Mouse (Mus musculus): ENCODE measurements around the gene Ccdc163.

The Ccdc163 gene

DNA sequence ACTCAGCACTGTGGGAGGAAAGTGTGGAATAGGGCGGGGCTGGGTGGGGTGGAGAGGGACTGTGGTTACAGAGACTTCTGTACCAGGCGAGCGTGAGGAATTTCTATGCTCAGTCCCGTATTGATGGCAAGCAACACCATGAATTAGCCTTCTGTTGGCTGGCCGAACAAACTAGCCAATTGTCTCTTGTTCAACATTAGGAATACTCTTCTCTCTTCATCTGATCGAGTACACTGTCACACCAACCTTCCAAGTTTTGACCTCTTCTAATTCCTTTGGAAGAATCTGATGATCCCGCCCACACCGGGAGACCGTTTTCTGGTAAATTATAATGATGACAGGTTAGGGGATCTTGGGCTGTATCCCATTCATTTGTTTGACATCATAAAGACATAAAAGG is 643 bp upstream of the Ccdc163 start:
- DNase-seq, result no peak

DNA sequence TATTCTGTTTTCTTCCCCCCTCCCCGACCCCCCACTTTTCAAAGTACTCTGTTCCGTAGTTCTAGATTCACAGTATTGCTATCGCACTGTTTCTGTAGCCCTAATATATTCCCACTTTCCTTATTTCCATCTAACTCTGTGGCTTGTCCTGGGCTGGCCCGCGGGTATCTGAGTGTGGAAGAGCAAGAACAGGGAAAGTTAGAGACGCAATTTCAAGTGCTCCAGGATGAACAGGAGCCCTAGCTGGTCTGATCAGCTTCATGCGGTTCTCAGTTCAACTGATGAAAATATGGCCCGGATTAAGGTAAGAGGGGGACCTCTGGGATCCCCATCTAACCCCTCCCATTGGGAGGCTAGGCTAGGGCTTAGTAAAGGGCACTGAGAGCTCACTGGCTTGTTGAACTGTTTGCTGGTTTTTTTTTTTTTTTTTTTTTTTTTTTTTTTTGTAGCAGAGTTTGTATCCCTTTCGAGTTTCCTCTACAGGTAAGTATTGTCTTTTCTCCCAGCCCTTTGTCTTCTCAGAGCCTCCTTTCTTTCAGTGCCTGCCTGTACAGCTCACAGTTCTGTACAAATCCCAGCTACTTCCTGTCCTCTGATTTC is 582 bp downstream of the Ccdc163 start:
- DNase-seq, result peak in 1 of 2 experiments; percentile 6

DNA sequence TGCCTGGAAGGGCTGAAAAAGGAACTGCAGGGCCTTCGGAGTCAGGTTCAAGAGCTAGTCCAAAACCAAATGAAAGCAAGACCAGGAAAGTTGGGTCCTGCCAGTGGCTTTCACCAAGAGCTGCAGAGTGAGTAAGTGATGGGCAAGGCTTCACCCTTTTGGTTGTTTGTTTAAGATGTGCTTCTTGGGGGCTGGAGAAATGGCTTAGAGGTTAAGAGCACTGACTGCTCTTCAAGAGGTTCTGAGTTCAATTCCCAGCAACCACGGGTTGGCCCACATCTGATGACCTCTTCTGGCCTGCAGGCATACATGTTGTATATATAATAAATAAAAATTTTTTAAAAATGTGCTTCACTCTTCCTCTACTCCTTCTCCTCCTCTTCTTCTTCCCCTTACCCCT is 1.8 kb downstream of the Ccdc163 start:
- DNase-seq, result no peak

DNA sequence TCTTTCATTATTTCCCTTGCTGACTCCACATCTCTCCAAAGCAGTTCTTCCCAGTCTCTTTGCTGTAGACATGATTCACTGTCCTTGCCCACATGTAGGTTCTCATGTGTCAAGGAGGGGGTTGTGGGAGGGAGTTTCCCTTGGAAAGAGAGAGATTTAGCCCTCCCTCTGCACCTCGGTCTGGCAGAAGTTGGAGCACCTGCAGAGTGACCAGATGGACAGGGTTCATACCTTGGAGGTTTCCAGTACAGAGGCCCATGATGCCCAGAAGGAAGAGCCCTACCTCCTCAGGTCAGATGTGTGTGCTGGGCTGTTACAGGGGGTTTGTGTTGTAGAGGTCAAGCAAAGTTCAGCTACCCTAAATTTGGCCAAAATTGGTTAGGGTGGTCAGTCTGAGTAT is 4.2 kb downstream of the Ccdc163 start:
- no peak for DNase-seq

DNA sequence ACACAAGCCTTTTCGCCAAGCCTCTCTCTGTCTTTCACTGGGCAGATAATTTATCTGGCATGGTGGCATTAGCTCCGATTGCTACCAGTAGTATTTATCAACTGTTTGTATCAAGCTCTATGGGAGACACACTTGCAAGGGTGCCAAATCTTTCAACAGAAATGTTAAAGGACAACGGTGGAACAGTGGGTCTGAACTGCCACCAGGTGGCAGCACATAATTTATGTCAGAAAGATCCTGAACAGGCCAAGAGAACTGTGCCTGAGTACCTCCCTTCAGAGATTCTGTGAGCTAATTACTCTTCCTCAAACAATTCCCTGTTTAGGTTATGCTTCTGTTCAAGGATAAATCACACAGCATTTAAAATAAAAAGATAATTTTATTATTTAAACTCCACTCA is 11.1 kb downstream of the Ccdc163 start:
- peak; percentile 73 to 76 for DNase-seq

DNA sequence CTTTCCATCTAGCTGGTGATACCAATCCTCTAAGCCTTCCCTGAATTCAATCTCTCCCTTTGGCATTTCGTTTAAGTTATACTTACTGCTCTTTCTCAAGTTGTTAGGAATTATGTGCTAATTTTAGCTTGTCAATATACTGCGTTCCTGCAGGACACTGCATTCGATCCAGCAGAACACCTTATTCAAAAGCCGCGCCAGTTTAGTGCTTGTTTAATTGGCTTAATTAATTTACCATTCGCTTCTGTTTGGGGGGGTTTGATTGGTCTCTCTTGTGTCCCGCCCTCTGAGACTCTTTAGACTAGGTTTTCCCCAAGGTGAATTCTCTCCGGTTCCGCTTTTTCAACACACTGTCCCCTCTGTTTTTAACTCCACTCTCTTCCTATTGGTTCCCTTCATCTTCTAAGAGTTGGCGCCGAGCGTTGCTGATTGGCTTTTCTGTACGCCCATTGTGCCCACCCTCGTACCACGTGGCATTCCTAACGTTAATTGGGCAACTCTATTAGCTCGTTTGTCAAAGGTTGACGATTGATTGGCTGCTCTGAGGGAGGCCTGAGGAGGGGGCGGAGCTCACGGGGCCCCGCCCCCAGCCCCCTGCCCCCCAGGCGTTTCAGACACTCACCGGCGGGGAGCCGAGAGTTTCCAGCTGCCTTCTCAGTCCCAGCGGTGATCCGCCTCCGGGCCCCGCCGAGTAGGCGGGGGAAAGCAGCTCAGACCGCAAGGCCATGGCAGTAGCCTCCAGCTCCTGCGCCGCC is 12.2 kb downstream of the Ccdc163 start, which contains the start of gene Tesk2:
Gene Tesk2, plus strand, starts transcription at position 606 of the 755 bp plus-strand sequence.
- DNase-seq, result peak; percentile 90 to 94

DNA sequence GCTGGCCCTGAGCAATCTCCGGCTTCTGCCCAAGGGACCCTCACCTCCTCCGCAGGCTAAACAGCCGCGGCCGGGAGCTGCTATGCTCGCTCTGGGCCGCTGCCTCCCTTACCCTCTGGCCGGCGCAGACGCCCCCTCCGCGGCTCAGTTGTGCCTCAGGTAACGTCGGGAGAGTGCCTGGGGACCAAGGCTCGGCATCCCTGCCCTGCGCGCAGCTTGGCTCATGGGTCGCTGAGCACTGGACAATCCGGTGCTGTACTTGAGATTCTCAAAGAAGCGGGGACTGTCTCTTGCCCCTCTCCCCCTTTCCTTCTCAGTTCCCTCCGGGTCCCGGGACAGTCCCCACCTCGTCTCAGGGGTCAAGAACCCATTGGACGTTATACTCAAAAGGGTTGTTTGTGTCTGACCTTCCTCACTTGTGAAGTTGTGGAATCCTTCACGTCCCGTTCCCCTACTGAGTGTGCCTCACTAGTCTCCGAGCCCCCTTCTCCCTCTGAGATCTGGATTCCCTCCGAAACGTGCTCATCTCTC is 12.9 kb downstream of the Ccdc163 start:
- no peak for DNase-seq

DNA sequence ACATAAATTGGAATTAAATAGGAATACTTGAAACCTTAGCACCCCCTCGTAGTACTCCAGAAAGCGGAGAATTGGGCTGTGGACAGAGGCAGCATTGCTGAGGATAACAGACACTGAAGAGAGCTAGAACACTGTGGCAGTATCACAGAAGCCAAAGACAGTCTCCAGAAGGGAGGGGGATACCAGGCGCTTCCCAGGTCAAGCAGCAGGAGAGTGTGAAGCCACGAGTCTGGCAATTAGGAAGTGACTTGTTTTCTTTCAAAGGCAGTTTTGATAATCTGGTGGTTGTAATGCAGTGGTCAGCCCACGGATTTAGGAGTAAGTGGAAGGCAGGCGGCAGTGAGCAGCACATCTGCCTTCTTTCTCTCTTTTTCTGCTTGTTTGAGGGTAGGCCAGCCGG is 13.9 kb downstream of the Ccdc163 start:
- DNase-seq, result no peak

DNA sequence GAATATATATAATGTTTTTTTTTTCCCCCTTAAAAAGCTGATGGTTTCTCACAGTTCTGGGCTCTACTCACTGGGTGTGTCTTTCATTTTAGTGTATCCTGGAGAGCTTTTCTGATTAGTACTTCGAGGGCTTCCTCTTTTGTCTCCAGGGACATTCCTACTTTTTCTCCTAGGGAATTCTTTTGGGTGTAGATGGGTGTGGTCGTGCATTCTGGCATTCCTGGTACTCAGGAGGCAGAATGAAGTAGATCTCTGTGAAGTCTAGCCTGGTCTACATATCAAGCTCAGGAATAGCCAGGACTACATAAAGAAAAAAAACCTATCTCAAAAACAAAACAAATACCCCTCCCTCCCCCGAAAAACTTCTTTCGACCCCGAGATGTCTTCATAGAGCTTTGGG is 17.1 kb downstream of the Ccdc163 start:
- DNase-seq, result no peak

DNA sequence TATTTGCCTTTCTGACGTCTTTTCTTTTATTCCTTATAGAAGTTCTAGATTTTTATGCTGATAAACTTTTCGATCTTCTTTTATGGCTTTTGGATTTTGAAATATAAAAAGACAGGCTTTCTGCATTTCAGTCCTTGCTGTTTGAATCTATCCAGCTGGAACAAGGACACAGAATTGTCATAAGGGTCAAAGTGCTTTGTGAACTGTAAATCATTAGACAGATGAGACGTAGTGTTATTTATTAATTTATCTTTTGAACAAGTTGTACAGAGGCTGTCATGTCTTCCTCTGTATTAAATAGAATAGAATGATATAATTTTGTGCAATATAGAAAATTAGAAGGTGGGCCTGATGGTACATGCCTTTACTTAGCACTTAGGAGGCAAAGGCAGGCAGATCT is 19.1 kb downstream of the Ccdc163 start:
- no peak for DNase-seq

DNA sequence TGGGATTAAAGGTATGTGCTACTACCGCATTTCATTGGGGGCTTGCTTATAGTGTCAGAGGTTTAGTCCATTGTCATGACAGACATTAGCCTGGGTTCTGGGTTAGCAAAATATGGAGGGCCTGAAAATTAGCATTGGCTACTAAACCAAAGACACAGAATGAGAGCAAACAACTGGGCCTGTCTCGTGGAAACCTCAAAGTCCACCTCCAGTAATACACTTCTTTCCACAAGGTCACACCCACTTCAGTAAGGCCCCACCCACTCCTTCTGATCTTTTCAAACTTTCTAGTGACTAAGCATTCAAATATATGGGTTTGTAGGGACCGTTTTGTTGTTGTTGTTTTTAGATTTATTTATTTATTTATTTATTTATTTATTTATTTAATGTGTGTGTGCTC is 21.2 kb downstream of the Ccdc163 start:
- no peak for DNase-seq

DNA sequence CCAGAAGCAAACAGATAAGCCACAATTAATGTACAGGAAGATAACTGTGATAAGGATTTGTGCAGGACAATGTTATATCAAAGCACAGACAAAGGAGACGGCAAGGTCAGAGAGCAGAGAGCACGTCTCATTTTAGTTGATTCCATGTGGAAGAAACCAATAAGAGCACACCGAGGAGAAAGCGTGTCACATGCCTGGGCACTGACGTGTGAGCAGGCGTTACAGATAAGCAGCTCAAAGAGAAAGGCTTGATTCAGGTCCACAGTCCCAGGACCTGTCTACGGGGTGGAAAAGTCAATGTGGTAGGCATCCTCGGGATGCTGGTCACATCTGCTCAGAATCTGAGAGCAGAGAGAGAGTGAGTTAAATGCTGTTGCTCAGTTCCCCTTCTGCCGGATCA is 22.8 kb downstream of the Ccdc163 start:
- no peak for DNase-seq

DNA sequence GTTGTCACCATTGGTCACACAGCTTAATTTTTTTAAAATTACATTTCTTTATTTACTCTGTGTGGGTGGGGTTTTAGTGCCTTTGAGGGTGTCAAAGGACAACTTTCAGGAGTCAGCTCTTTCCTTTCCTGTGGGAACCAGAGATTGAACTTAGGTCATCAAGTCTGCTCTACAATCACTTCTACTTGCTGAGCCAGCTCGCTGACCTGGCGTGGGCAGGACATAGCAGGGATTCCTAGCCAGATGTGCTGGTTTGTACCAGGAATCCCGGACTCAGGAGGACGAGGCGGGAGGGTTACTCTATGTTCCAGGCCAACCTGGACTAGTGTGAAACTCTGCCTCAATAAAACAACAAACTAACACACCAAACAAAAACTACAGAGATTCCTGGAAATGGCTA is 24.0 kb downstream of the Ccdc163 start:
- no peak for DNase-seq

DNA sequence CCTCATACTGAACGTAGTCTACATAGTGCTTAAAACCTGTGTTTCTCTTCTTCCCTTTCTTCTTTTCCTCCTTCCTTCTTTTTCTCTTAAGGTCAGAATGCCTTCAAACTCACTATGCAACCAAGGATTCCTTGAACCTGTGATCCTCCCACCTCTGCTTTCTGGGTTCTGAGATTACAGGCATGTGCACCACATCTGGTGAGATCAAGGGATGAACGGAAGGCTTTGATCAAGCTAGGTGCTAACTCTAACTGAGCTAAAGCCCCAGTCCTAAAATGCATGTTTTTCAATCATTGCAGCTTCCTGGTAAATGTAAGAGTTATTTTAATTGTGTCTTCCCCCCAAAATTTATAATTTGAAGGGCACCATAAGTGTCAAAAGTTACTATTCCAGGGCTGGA is 26.7 kb downstream of the Ccdc163 start:
- no peak for DNase-seq

DNA sequence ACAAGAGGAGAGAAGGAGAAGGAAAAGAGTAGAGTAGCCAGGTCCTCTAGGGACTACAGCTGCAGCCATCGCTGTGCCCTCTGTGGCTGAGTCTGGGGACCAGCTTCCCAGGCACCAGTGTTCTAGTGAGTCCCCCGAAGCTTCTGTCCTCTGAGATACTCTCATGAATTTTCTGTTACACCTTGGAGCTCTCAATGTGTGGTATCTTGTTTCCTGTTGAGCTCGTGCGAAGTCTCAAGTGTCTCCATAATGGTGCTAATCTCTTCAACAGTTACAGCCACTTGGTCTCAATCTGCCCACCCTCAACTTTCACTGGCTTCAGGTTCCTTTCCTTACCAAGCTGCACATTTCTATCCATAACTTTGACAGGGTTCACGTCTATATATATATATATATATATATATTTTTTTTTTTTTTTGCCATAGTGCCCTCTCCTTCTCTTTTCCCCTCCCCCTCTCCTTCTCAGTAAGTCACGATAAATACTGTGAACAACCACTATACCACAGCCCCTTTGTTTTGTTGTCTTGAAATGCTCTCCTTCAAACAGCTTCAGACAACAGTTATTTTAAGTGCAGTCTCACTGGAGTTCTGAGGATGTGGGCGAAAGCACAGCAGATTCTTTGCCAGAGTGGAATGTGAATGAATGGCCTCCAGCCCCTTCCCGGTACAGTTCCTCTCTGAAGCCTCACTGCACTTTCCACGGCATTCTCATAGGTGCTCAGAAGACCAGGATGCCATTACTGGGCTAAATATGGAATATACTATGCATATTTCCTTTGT is 30.9 kb downstream of the Ccdc163 start:
- no peak for DNase-seq

DNA sequence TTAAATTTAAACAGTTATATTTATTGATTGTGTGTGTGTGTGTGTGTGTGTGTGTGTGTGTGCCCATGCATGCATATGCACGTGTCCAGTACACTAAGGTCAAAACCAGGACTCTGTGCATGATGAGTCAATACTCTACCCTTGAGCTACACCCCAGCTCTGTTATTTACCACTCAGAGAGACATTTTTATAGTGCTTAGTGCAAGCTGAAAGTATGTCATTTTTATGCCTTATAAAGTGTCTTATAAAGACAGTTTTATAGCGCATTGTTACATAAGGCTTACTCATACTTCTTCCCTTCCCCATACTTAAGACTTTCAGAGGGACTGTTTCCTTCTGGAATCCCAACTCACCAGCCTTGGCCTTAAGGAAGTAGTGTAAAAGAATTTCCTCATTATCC is 41.4 kb downstream of the Ccdc163 start:
- DNase-seq, result no peak

DNA sequence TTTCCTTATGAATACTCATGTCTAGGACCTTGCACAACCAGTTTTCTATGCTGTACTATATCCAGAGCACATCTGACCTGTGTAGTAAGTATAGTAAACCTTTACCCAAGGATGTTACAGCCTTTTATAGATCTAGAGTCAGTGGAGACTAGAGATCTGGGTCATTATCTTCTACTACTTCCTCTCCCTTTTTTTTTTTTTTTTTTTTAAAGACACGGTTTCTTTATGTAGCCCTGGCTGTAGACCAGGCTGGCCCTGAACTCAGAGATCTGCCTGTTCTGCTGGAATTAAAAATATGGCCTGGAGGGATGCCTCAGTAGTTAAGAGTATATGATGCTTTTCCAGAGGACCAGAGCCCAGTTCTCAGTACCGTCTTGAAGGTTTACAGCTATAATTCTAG is 53.6 kb downstream of the Ccdc163 start:
- DNase-seq, result no peak

DNA sequence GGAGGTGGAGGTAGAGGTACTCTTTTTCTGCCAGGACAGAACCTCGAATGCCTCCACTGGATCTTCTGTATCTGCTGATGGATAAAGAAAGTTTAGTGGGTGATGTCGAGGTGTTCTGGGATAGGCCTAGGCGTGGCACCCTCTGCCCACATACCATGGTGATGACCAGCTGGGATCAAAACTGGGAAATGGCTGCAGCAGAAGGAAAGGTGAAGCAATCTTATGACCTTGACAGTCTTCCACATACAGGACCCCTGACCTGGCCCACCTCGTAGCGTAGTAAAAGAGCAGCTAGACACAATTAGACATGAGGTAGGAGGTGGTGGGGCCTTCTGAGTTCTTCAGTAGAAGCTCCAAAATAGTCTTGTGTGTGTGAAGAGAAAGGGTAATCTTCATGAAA is 55.7 kb downstream of the Ccdc163 start:
- DNase-seq, result no peak

DNA sequence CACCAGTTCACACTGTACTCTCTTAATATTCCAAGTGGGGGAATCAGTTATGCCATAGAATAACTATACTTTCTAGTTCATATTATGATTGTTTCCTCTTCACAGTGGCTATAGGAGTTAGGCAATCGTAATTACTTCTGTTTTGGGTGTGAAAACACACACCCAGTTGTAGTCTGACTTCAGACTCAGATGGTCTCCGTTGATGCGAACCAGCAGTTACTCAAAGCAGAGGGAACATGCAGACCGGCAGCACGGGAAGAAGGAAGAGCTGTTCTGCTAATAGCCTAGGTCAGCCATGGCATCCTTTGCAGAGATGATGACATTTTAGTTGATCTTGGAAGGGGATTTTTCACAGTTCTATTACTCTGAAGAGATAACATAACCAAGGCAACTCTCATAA is 60.2 kb downstream of the Ccdc163 start:
- no peak for DNase-seq

DNA sequence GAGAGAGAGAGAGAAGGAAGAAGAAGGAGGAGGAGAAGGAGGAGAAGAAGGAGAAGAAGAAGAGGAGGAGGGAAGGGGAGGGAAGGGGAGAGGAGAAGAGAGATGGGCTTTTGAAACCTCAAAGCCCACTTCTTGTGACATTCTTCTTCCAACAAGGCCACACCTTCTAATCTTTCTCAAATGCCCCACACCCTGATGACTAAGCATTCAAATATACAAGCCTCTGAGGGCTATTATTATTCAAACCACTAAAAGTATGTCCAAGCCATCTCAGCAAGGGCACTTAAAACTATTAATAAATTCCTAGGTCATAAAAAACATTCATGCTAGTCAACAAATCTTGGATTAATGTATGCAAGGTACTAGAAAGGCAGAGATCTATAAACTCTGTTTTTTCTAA is 60.8 kb downstream of the Ccdc163 start:
- DNase-seq, result no peak

DNA sequence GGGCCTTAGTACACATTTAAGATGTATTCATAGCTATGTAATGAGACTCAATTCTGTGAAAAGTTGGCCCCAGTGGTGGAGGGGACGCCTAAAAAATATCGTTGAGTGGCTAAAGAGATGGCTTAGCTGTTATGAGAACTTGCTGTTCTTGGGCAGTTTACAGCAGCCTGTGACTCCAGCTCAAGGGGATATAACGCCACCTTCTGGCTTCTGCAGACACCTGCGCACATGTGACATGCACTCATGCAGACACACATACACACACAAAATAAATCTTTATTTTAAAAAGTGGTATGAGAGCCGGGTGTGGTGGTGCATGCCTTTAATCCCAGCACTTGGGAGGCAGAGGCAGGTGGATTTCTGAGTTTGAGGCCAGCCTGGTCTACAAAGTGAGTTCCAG is 68.1 kb downstream of the Ccdc163 start:
- no peak for DNase-seq

DNA sequence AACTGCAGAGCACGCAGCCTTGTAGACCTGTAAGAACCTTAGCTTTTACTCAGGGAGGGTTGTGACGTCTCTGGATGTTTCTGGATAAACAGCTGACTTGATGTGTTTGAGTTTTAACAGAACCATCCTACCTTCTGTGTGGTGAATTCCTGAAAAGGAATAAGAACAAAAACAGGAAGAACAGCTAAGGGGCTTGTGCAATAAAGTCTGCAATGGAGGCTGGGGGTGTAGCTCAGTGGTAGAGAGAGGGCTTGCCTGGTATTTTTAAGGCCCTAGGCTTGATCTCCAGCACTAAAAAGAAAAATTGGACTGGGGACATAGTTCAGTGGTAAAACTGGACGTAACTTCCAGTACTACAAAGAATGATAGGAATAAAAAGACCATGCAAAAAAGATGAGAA is 68.8 kb downstream of the Ccdc163 start:
- no peak for DNase-seq

DNA sequence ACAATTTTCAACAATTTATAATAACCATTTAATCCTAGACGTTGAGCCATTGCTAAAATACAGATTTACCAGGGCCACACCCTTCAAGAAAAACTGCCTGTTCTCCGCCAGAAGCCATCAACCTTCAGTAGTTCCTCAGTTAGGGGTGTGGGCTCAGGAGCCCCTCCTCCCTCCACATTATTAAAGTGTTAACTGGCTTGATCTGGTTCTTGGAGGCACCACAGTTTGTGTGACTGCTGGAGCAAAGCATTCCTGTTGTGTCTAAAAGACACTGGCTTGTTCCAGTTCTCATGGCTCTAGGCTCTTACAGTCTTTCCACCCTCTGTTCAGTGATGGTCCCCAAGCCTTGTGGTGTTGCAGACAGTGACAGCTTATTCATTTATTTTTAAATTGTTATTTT is 72.2 kb downstream of the Ccdc163 start:
- no peak for DNase-seq

DNA sequence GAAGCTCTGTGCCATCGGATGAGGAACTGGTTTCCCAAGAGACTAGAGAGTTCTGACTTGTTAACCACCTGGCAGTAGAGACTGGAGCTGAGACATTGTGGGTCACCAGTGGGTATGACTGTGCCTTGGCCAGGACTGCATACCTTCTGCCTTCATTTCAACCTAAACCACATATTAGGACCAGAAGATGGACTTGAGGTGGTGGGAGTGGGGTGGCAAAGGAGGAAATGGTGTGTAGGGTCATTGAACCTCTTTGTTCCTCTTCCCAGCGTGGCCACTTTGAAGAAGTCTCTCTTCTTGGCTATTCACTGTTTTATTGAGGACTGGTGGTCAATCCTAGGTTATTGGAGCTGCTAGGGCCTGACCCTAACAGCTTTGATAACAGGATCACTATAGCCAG is 73.1 kb downstream of the Ccdc163 start:
- no peak for DNase-seq
